Mouse (Mus musculus): ENCODE results near the gene Ppil6.

Ppil6 gene

GRCm38 (mm10) chr10:41477278-41478181 lies 12.7 kb upstream of the Ppil6 start:
- no peak for DNase-seq (ENCODE audit: low read depth, low spot score)

- no peak for DNase-seq (ENCODE audit: low read depth, low spot score)
These were observed 10.3 kb upstream of the Ppil6 start for GRCm38 (mm10) chr10:41479961-41480360.

GRCm38 (mm10) chr10:41480938-41481880 lies 9.0 kb upstream of the Ppil6 start:
- no peak for DNase-seq (ENCODE audit: low read depth, low spot score)

GRCm38 (mm10) chr10:41482446-41482845 lies 7.8 kb upstream of the Ppil6 start:
- no peak for DNase-seq (ENCODE audit: low read depth, low spot score)

GRCm38 (mm10) chr10:41485778-41486177 lies 4.5 kb upstream of the Ppil6 start:
- no peak for DNase-seq (ENCODE audit: low read depth, low spot score)

- no peak for DNase-seq (ENCODE audit: low read depth, low spot score)
These were observed 3.6 kb upstream of the Ppil6 start for GRCm38 (mm10) chr10:41486506-41487170.

GRCm38 (mm10) chr10:41488877-41489276 lies 1.4 kb upstream of the Ppil6 start:
- no peak for DNase-seq (ENCODE audit: low read depth, low spot score)

- no peak for DNase-seq (ENCODE audit: low read depth, low spot score)
These were observed 945 bp upstream of the Ppil6 start for GRCm38 (mm10) chr10:41489294-41489693.

- no peak for DNase-seq (ENCODE audit: low read depth, low spot score)
These were observed 257 bp downstream of the Ppil6 start for GRCm38 (mm10) chr10:41490518-41490873.

- no peak for DNase-seq (ENCODE audit: low read depth, low spot score)
These were observed 872 bp downstream of the Ppil6 start for GRCm38 (mm10) chr10:41491111-41491510.

- no peak for DNase-seq (ENCODE audit: low read depth, low spot score)
These were observed 10.7 kb downstream of the Ppil6 start for GRCm38 (mm10) chr10:41500941-41501340.

- DNase-seq (ENCODE audit: low read depth, low spot score) = no peak
These were observed 14.8 kb downstream of the Ppil6 start for GRCm38 (mm10) chr10:41504996-41505395.

- DNase-seq (ENCODE audit: low read depth, low spot score) = peak; percentile 70
These were observed 15.2 kb downstream of the Ppil6 start for GRCm38 (mm10) chr10:41505446-41505845.

- no peak for DNase-seq (ENCODE audit: low read depth, low spot score)
These were observed 18.9 kb downstream of the Ppil6 start for GRCm38 (mm10) chr10:41509160-41509559.

- no peak for DNase-seq (ENCODE audit: low read depth, low spot score)
These were observed 24.1 kb downstream of the Ppil6 start for GRCm38 (mm10) chr10:41514301-41514700.

GRCm38 (mm10) chr10:41514921-41515320 lies 24.7 kb downstream of the Ppil6 start:
- no peak for DNase-seq (ENCODE audit: low read depth, low spot score)

GRCm38 (mm10) chr10:41518508-41518980 lies 28.3 kb downstream of the Ppil6 start:
- peak; percentile 67 for DNase-seq (ENCODE audit: low read depth, low spot score)

GRCm38 (mm10) chr10:41518981-41519618 lies 28.9 kb downstream of the Ppil6 start, which contains the start of gene Cd164:
TSS of gene Cd164 (plus strand) at chr10:41519414.
- DNase-seq (ENCODE audit: low read depth, low spot score) = peak; percentile 96

GRCm38 (mm10) chr10:41519640-41520409 lies 29.6 kb downstream of the Ppil6 start:
- no peak for DNase-seq (ENCODE audit: low read depth, low spot score)

- no peak for DNase-seq (ENCODE audit: low read depth, low spot score)
These were observed 30.1 kb downstream of the Ppil6 start for GRCm38 (mm10) chr10:41520410-41520673.

- DNase-seq (ENCODE audit: low read depth, low spot score) = no peak
These were observed 33.1 kb downstream of the Ppil6 start for GRCm38 (mm10) chr10:41523386-41523785.

All from retina, postnatal 7 days (tissue).